Mouse (Mus musculus): ENCODE data around the gene Sult6b2.
A peak's percentile ranks its signal among the peaks of the same experiment; 100 is the strongest.

Sult6b2 gene

DNA sequence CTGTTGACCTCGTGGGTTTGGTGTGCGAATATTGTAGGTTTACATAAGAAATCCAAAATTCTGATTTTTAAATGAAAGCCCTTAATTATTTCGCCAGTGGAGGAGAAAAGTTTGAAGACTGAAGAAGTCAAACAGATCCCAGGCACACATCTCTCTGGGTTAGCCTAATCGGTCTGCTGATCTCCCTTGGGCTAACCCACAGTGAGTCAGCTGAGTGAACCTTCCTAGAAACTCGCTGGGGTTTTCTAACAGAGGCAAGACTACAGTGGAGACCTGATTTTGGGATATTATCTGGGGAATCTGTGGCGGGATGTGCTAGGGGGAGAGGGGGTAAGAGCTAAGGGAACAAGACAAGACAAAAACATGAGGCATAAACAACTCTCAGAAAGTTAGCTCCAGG, 5.9 kb upstream of the Sult6b2 start:
- no peak for DNase-seq (ENCODE audit: low spot score)

- DNase-seq (ENCODE audit: low spot score), result peak; percentile 35
Measured at GRCm38 (mm10) chr6:142809373-142810098, 5.2 kb upstream of the Sult6b2 start.

- no peak for DNase-seq (ENCODE audit: low spot score)
Measured at GRCm38 (mm10) chr6:142806326-142806725, 2.0 kb upstream of the Sult6b2 start.

GRCm38 (mm10) chr6:142802617-142803525, 1.4 kb downstream of the Sult6b2 start:
- peak; percentile 50 for DNase-seq (ENCODE audit: low spot score)

- DNase-seq (ENCODE audit: low spot score), result no peak
Measured at GRCm38 (mm10) chr6:142801687-142802086, 2.6 kb downstream of the Sult6b2 start.

GRCm38 (mm10) chr6:142799704-142800374, 4.5 kb downstream of the Sult6b2 start:
- no peak for DNase-seq (ENCODE audit: low spot score)

DNA sequence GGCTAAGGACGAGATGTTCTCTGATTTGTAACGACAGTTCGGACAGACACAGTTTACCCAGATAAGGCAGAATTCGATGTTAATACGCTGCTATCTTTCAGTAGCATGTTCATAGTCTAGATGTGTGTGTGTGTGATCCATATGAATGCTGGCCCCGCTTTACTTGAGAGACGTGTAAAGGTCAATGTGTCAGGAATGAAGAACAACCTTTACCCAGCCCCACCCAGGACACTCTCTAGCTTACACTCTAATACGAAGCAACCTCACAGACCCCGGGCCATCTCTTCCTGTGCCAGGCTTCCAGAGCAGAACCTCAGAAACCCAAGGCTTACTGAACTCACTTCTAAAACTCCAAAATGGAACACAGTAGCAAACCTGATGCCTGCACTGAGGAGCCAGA, 5.5 kb downstream of the Sult6b2 start:
- DNase-seq (ENCODE audit: low spot score), result no peak

GRCm38 (mm10) chr6:142797996-142798395, 6.3 kb downstream of the Sult6b2 start:
- no peak for DNase-seq (ENCODE audit: low spot score)

DNA sequence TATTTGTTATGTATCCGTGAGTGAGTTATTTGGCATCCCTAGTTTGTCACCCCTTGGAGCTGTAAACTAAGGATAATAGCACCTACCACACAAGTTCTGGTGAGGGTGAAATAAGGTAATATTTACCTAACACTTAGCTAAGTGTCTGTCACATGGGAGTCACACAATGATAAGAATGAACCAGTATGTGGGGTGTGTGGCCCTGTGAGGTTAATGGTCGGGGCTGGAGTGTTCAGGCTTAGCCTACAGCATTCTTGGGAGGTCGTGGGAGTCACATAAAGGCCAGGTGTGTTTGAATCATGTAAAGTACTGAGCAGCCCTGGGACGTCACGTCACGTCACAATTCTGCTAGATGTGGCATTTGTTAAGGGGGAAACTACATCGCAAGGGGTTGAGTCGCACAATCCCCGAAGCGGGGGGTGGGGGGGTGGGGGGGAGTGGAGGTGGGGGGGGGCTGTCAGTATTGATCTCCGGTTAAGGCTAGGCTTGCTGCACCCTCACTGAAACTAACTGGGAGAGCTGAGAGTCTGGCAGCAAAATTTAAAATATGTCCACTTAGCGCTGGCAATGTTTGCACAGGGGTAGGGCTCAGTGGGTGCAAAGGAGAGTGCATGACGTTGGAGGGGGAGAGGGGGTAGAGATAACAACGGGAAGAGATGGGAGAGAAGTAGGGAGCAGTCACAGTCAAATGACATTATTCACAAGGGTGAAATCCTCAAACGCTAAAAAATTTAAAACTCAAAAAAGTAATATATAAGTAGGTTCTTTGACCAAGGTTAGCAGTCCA, 8.5 kb downstream of the Sult6b2 start:
- DNase-seq (ENCODE audit: low spot score), result no peak

GRCm38 (mm10) chr6:142795087-142795486, 9.2 kb downstream of the Sult6b2 start:
- DNase-seq (ENCODE audit: low spot score), result no peak

DNA sequence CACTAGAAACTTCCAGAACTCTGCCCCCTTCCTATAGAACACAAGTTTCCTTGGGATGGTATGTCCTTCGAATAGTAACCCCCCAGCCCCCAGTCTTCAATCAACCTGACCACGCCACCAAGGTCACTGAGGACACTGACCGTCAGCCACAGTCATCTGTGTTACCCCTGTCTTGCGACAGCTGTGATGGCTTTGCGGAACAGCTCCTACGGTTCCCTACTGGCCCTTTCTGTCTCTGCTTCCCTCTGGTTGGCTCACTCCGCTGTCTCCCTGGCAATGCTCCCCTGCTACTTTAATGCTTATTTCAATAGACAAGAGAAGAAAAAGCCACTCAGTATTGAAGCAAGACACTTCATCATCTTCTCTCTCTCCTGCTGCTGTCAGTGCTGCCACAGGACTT, 10.8 kb downstream of the Sult6b2 start:
- peak; percentile 48 for DNase-seq (ENCODE audit: low spot score)

DNA sequence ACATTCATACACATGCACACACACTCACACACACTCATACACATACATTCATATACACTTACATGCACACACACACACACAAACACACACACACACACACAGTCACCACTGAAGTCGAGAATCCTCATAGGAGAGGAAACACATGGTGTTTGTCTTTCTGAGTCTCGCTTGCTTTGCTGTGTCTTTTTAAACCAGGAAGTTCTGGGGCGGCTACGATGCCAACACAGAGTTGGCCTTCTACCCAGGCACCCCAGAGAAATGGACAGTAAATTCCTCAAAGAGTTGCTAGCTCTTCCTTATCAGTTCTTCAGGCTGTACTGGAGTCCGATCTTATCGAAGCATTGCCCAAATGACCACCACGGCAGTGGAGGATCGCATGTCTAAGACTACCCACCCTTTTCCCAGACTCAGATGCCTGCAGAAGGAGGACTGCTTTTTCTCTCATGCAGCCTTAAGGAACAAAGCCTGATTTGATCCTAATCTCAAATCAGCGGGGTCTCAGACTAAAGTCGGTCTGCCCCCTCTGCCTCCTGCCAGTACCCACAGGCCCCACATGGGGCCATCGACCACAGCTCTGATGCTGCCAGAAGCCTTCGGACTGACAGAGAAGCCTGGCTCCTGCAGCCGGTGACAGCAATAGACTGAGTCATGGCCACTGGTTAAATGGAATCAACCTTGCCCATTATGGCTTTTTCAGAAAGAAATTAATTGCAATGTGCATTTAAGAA, 11.9 kb downstream of the Sult6b2 start:
- DNase-seq (ENCODE audit: low spot score), result no peak

DNA sequence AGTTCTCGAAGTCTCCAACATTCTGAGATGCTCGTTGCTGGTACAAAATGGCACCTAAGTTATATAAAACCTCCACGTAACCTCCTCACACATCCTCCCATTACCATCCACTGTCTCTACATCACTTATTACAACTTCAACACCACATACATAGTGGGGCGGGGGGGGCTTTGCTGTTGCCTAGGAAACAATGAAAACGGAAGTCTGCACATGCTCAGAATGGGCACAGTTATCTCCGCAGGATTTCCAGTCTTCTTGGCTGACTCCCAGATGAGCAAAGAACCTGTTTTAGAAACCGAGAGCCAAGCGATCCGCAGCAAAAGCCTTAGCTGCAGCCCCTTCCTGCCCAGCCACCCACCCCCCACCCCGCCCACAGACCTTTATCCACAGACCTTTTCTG, 14.6 kb downstream of the Sult6b2 start:
- DNase-seq (ENCODE audit: low spot score), result no peak

DNA sequence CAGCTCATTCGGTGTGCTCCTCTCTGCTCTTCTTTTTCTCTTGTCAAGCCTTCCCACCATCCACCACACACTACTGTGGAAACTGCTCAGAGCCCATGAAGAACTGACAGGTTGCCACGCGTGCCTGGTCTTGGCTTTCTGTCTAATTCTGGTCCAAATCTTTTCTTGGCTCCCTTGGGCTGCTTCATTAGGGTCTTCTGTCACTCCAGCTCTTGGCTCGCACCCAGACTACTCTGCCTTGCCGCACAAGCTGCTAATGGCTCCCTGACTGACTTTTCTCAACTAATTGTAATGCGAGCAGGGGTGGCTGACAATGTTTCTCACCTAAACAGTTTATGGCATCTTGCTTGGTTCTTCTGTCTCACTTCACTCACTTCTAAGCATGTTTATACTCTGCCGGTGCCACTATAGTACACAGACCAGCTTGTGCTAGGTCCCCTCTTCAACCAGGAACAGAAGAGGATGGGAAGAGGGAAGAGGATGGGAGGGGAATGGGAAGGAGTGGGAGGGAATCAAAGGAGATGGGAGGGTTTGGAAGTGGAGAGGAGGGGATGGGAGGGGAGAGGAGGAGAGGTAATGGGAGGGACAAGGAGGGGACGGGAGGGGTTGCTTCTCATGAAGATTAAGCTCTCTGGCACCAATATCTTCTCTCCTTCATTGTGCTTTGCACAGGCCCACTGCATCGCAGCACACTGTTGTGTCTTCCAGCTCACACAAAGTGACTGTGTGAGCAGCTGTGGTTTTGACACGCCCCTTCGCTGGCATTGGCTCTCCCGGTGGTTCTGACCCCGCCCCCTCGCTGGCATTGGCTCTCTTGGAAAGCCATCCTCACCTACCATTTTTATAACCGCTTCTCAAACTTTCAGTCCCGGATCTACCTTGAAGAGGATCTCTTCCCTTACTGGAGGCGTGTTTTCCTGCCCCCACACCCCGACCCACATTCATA, 16.0 kb downstream of the Sult6b2 start:
- peak; percentile 37 for DNase-seq (ENCODE audit: low spot score)

GRCm38 (mm10) chr6:142786106-142786505, 18.2 kb downstream of the Sult6b2 start:
- DNase-seq (ENCODE audit: low spot score), result no peak

DNA sequence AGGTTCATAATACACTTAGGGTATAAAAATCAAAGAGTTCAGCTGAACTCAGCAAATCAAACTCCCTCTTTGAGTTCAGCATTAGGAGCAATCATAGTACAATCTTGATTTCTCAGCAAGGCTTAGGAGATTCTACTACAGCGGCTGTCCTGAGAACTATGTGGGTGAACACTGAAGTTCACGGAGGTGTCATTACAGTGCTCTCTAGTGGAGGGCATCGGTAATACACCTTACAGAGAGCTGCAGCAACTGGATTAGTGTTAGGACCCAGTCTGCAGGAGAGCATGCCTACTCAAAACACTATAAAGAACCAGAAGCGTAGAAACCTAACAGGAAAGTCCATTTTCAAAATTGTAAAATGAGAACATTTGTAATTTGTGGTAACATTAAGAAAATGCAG, 19.0 kb downstream of the Sult6b2 start:
- peak; percentile 82 for DNase-seq (ENCODE audit: low spot score)

DNA sequence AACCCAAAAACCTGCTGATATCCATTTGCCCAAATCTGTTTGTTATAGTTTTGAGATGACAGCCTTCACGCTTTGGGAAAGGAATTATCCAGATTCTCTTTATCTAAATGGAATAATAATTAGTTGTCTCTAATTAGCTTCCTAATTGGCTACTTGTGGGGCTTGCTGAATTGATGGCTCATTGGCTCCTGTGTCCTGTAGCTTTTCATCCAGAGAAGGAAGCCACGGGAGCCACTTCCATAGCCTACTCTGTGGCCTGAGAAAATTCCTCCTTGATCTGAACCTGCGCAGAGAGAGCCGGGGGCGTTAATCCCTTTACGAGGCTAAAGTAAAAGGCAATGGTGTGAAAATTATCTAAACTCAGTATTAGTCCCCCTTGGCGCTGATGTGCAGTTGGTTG, 23.0 kb downstream of the Sult6b2 start:
- DNase-seq (ENCODE audit: low spot score), result no peak

DNA sequence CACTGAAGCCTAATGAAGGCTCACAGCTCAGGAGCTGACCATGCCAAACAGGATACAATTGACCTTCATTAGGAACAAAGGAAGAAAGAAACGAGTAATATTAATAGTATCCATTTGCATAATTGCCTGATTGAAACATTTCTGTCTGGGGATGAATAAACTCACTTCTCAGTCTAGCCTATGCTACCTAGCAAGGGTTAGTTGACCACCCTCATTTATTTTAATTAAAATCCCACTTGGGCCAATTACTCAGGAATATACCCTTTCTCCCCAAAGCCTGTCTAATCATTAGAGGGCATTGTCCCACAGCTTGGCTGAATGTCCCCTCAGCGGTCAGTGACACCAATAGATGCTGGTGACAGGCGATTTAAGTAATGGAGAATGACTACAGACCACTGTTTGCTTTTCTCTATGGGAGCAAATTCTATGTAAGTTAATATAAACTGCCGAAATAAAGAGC, 23.7 kb downstream of the Sult6b2 start:
- DNase-seq (ENCODE audit: low spot score), result no peak

DNA sequence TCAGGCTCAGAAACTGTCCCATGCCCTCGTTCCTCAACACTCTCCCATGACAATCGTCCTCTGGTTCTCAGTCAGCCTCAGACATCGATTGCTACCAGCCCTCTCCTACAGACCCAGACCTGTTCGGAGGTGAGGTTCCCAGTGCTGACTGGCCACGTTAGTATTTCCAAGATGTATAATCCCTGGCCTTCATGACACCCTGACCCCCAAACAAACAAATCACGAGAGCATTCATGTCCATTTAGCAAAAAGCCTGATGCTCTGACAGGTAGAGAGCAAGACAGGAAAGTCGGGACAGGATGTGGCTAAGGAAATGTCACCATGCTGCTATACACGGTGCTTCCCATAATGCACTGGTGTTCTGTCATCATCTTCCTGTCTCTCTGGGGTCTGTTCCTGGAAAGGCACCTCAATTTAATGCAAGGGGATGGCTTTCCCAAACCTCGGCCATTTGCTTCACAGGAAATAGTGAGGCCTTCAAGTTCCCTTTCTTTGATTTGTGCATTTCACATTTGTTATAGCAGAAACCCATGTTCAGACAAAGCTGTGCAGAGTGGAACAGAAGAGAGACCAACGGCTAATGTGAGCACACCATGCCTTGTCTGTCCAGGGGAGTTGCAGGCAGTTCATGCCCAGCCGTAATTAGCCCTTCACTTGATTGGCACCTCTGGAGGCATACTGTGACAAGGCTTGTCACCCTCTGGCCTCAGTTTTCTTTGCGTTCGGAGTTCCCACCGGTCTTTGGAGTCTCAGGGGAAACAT, 24.3 kb downstream of the Sult6b2 start:
- no peak for DNase-seq (ENCODE audit: low spot score)

Data from embryo, embryonic 10.5 days (tissue).